Mouse (Mus musculus) right cerebral cortex, adult 18-20 months (tissue): ENCODE results near the gene Rbm6.

Experiments
- DNase-seq: peaks from one replicate; pipeline ENCODE4 v3.0.0; 2022; ENCODE audit warnings: mixed read lengths

Gene Rbm6

GRCm38 (mm10) chr9:107872350-107873098 is 513 bp downstream of the Rbm6 start:
- DNase-seq: peak; percentile 98

- no peak for DNase-seq
These were observed 7.0 kb downstream of the Rbm6 start for GRCm38 (mm10) chr9:107866081-107866480.

DNA sequence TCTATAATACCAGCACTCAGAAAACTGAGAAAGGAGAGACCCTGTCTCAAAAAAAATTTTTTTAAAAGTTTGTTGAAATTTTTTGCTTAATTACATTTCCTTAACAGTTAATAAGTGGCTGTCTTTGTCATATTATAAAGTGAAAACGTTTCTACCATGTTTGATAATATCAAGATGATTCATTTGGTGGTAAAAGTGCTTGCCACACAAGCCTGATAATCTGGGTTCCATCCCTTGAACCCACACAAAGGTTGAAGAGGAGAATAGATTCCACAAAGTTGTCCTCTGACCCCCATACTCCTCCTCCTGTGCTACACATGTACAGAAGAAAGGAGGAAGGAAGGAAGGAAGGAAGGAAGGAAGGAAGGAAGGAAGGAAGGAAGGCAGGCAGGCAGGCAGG is 8.5 kb downstream of the Rbm6 start:
- DNase-seq: no peak

DNA sequence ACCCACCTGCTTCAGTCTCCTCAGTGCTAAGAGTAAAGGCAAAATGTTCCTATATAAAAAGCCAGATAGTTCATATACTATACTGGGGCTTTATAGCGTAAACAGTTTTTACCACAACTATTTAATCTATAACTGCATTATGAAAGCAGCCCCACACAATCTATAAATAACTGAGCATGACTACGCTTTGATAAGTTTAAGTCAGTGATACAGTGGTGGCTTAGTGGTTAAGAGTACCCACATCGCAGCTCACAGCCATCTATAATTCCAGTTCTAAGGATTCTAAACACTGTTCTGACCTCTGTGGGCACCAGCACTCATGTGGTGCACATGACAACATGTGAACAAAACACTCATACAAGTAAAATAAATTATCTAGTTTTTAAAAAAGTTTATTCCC is 14.7 kb downstream of the Rbm6 start:
- no peak for DNase-seq

DNA sequence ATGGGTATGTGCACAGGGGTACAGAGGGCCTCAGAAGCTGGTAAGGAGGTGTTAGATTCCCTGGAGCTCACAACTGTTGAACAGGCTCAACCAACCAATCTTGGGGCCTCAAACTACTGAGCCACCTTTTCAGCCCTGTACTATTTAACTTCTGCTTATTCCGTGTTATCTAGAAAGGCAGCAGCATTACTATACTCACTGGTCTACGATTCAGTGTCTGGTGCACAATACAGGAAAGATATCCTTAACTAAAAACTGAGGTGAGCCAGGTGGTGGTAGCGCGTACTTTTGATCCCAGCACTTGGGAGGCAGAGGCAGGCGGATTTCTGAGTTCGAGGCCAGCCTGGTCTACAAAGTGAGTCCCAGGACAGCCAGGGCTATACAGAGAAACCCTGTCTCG is 24.1 kb downstream of the Rbm6 start:
- DNase-seq: no peak

GRCm38 (mm10) chr9:107842709-107843108 is 30.3 kb downstream of the Rbm6 start:
- no peak for DNase-seq

DNA sequence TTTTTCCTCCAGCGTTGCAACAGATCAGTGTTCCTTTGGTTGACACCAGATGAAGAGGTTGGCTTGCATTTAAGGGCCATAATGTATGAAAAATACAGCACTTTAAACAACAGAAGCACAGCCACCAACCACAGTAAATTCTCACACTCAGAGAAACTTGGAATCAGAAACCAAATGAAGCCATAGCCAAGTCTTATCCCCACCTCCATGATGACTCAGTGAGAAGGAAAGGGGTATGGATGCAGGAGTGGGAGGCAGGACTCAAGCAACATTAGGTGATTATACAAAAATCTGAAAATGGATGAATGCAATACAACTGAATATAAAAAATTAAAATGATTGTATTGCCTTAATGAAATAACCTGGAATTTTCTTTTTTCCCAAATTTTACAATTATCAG is 34.2 kb downstream of the Rbm6 start:
- peak; percentile 10 for DNase-seq

DNA sequence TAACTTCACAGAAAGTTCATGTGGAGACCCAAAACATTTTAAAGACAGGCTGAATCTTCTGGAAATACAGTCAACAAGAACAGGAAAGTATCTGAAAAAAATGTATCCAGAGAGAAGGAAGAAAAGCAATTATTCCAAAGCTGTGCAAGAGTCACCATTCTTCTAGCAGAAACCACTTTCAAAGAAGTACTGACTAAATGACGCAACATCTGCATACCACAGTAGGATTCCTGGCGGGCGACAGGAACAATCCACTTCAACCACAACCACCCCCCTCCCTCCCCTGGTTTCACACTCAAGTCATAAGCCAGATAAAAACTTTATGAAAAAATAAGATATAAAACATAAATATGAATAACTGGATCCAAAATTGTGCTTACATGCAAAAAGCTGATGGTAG is 39.2 kb downstream of the Rbm6 start:
- DNase-seq: no peak

GRCm38 (mm10) chr9:107831765-107832164 is 41.3 kb downstream of the Rbm6 start:
- no peak for DNase-seq

GRCm38 (mm10) chr9:107812132-107812531 is 60.9 kb downstream of the Rbm6 start:
- DNase-seq: no peak

DNA sequence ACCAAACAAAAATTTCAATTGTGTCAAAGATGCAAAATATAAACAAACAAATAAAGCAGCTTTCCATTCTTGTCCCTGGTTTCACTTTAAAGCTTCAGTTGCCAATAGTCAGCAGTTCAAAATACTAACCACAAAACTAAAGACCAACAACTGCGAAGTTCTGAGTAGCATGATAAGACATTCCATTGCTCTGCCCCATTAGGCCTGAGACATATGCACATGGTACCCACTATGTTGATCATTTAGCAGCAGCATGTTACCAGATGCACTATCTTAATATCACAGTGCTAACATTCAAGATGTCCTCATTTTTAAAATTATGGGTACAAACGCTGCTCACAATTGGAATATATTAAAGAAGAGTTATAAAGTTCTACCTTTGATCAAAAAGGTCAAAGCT is 62.1 kb downstream of the Rbm6 start:
- no peak for DNase-seq

DNA sequence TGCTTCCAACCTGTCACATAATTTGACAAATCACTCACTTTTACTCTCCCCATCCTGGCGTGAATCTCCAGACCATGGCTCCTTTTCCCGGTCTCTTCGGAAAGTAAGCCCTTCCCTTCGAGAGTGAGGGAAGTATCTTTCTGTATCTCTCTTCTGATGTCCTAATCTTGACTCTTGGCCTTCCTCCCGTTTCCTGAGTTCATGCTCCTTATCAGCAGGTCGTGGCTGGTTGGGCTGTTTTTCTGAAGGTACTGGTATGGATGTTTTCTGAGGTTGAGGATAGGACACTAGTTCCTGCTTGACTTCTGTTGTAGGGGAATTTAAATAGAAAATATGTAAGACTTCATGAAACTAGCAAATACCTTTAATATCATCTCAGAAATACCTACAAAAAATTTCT is 81.3 kb downstream of the Rbm6 start:
- DNase-seq: no peak

DNA sequence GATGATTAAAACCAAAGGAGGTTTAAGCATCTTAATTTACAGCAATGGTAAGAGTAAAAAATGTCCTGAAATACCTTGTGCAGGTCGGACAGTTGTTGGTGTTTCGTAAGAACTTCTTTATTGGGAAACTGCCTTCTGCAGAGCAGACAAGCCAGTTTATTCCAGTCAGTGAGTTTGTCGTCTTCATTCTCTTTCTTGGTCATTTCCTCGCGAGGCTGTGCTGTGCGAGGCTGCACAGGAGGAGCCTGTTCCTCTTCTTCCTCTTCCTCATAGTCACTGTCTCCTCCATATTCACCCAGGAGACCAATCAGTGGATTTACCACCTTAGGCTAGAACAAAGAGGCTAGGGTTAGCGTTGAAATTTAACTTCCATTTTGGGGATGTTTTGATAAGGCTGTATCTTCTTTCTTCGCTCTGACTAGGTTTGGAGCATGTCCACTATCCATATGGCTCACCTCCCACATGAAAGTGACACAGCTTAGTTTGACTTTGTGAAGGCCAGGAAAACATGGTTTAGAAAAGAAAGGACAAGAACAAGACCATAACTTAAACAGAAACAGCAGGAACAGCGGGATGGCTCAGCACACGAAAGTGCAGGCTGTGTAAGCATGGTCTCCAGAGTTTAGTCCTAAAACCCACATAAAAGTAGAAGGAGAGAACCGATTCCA is 90.4 kb downstream of the Rbm6 start:
- DNase-seq: peak; percentile 25

- no peak for DNase-seq
These were observed 96.2 kb downstream of the Rbm6 start for GRCm38 (mm10) chr9:107776809-107777208.

DNA sequence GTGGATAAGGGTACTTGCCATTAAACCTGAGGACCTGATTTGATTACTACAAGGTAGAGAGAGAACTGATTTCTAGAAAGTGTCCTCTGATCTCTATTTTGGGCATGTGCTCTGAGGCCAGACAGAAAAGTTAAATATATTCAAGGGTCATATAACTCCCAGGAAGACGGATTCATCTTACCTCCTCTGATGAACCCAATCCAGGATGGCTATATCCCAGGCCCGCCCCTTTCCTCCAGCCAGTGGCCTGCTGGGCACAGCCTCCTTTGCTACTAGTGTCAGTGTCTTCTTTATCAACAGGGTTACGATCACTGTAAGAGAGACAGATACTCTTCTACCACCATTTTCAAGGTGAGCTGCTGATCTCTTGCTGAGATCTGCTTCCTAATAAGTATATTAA is 98.6 kb downstream of the Rbm6 start:
- no peak for DNase-seq

DNA sequence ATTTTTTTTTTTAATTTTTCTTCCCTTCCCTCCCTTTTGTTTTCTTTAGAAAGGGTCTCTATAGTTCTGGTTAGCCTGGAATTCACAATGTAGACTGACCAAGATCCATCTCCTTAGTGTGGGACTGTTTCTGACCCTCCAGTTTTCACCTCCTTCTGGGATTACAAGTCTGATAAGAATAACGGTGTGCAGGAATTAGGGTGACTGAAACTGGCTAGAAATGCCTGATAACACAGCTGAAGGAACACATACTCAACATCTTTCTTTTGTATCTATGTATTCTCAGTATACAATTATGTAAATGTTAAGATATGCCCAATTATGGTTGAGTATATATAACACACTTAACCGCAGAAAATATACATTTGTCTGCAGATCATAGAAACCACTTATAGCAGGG is 101.3 kb downstream of the Rbm6 start:
- no peak for DNase-seq

- DNase-seq: peak; percentile 96
These were observed 102.4 kb downstream of the Rbm6 start, which contains the start of gene Rbm5 for GRCm38 (mm10) chr9:107770374-107771290. Rbm5 (minus strand) TSS chr9:107770996.

GRCm38 (mm10) chr9:107770037-107770373 is 103.0 kb downstream of the Rbm6 start:
- no peak for DNase-seq

- no peak for DNase-seq
These were observed 103.5 kb downstream of the Rbm6 start for GRCm38 (mm10) chr9:107769445-107770000.

DNA sequence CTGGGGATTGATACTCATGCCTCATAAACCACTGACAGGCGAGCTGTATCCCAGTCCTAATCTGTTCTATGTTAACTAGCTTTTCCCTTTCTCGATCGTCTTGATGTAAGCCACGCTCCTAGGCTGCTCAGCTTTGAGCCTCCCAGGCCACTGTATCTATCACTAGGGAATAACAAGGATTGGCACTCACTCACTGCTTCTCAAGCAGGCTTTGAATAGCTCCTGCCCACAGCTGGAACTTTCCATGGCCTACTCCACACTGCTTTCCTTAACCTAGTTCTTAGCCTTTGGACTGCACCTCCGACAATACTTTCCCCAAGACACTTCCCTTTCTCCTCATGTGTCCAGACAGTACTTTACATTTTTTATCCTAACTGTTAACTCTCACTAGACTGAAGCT is 104.2 kb downstream of the Rbm6 start:
- no peak for DNase-seq

DNA sequence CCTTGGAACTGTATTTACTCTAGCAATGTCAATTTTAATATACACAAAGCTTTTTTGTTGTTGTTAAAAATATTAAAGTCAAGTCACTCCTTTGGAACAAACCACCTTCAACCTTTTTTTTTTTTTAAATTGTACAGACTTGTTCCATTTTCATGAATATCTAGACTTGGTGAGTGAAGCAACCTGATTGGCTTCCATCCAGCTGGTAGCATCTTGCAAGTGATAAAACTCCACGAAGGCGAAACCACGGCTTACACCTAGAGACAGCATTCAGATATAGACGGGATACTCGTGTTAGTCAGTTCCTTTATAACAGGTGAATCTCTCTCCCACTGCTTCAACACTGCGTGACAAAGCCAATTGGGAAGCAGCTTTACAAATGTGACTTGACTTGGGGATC is 113.4 kb downstream of the Rbm6 start:
- no peak for DNase-seq

DNA sequence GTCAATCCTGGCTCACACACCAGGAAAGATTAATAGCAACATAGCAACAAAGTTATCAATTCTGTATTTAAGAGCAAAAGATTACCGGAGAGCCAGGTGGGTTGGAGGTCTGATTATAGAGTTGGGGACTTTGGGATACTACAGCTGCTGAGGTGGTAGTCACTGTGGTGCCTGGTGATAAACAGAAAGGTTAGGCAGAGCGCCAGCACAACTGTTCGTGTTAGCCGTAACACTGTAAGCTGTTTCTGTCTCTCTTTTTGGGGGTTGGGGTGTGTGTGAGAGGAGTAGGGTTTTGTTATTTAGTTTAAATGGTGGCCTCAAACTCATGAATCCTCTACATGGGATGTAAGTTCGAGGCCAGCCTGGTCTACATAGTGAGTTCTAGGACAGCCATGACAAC is 122.7 kb downstream of the Rbm6 start:
- DNase-seq: no peak

DNA sequence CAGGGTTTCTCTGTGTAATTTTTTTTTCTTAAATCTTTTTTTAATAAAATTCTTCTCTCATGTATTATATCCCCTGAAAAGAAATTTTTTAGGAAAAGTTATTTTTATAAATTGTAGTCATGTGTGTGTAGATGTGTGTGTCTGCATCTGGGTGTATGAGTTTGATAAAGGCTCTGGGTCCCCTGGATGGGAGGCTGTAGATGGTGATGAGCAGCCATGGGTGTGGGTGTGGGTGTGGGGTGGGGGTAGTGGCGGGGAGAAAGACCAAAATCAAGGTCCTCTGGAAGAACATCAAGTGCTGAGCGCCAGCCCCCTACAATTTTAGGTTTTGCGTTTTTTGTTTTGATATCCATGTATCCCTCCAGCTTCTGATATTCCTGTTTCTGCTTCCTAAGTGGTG is 125.0 kb downstream of the Rbm6 start:
- DNase-seq: no peak
